Mouse (Mus musculus) right cerebral cortex, postnatal 14 days (tissue): ENCODE data around the gene Dennd2d.
A peak's percentile ranks its signal among the peaks of the same experiment; 100 is the strongest.

Experiments
- DNase-seq: peaks from one replicate; pipeline ENCODE4 v3.0.0; 2022

The Dennd2d gene

DNA sequence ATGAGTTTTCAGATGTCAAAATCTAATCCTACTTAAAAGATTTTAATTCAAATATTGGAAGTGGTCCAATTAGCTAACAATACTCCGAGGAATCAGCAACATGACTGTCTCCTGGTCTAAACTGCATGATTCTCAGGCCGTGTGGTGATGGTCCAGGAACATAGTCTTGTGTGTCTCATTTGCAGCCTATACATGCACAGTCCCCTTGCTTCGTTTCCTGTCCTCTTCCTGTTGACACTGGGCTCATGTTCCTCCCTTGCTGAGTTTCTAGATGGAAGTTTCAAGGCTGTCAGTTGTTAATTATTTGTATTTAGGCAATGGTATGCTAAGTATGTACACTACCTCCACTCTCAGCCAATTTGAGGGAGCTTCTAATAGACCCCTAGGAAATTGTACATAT lies 14.8 kb downstream of the Dennd2d start:
- no peak for DNase-seq

DNA sequence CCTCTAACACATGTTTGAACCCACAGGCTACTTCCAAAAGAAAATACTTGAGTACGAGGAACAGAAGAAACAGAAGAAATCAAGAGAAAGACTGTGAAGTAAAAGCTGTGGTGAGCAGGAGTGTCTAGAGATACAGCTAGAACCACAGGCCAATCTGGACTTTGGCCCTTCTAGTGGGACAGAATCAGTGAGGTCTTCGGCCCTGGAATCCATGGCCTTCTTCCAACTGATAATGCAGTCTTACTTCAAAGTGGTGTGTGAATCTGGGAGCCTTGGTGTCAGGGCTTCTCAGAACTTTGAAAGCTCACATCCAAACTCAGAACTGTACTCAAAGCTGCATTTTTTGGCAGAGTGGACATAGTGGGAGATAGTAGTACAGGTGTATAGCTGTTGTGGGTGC lies 18.3 kb downstream of the Dennd2d start:
- no peak for DNase-seq

DNA sequence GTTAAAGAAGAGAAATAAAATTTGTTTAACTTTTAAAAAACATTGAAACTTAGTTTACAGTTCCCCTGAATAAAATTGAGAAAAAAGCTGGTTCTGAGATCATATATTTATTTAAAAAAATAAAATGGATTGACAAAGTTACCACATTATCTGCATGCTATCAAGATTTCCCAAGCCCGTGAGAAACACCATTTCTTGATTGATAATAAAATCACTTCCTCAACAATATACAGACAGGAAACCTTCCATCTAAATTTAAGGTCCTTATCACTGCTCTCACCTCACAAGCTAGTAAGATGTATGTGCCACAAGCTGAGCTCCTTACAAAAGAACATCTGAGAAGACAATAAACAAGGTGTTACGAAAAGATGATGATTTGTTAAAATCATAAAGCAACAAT lies 20.7 kb downstream of the Dennd2d start:
- DNase-seq = no peak

DNA sequence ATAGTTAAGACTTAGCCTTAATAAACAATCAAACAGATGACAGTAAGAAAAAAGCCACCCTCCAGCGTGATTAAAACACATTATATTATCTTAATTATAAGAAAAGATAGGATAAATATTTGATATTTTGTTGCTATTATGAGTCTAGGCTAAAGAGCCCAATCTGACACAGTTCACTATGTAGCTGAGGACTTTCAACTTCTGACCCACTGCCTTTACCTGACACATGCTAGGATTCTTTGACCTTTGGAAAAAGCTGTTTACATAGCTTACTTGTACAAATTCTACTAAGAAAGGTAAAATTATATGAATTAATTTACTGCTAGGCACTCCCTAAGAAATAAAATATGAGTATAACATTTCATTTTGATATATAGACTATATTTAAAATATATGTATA lies 28.5 kb downstream of the Dennd2d start:
- DNase-seq = no peak

DNA sequence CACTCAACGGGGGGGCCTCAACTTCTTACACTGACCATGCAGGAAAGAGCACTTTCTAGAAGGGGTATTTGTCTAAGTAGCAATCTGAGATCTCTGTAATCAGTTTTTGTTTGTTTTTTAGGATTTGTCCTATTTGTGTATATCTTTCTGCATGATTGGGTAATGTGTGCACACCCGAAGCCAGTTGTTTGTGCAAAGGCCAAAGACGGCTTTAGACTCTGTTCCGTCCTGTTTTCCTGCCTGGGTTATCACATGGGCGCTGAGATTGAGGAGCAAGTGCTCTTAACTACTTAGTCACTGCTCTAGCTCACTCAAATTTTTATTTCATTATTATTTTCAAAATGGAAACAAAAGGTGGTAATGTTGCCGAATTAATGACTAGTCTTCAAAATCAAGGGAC lies 32.8 kb downstream of the Dennd2d start:
- no peak for DNase-seq

DNA sequence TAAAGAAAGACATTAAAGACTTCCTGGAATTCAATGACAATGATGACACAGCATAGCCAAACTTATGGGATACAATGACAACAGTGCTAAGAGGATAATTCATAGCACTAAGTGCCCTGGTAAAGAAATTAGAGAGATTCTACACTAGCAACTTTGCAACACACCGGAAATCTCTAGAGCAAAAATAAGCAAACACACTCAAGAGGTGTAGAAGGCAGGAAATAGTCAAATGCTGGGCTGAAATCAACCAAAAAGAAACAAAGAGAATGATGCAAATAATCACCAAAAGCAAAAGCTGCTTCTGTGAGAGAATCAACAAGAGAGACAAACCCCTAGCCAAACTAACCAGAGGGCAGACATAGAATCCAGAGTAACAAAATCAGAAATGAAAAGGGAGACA lies 40.5 kb downstream of the Dennd2d start:
- DNase-seq = no peak

DNA sequence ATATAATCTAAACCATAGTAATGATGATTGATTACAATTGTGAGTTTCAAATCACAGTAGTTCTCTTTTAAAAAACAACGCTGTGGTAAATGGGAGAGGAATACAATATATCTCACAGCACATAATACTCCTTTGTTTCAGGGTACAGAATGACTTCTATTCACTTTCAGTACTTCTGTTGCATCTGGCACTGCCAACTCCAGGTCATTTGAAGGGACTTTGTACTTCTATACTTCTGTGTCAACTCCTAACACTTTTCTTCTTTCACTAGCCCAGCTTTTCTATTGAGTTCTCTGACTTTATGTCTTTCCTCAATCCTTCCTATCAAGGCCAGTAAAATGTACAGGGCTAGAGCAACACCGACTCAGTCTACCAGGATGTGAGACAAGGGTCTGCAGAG lies 44.2 kb downstream of the Dennd2d start:
- no peak for DNase-seq

DNA sequence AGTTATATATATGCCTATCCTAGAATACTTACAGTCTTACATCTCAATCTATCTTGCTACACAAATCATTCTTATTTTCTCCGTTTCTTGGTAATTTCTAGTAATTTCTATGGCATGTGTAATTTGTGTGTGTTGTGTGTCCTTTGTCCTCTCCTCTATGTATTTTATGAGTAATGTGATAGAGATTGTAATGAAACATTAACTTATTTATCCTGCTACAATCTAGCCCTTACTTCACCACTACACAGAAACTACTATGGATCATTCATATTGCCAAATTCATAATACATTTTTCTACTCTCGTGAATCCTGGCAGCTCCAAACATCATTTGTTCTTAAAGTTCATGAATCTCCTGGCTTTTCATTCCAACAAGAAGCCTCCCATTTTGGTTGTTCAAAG lies 45.8 kb downstream of the Dennd2d start:
- no peak for DNase-seq

DNA sequence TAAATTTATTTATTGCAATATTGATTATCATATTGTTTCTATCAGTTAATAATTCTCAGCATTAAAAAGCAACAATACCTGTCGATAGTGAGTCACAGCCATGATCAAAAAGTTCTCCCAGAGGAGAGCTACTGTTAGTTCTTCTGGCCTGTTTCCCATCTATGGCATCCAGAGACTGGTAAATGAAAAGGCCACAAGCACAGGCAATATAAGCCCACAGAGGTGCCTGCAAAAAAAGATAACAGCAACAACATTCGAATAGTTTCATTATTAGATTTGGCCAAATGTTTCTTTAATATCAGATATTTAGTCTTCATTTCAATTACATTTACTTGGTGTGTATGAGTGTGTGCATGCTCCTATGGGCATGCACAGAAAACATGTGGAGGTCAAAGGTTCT lies 51.1 kb downstream of the Dennd2d start:
- no peak for DNase-seq

DNA sequence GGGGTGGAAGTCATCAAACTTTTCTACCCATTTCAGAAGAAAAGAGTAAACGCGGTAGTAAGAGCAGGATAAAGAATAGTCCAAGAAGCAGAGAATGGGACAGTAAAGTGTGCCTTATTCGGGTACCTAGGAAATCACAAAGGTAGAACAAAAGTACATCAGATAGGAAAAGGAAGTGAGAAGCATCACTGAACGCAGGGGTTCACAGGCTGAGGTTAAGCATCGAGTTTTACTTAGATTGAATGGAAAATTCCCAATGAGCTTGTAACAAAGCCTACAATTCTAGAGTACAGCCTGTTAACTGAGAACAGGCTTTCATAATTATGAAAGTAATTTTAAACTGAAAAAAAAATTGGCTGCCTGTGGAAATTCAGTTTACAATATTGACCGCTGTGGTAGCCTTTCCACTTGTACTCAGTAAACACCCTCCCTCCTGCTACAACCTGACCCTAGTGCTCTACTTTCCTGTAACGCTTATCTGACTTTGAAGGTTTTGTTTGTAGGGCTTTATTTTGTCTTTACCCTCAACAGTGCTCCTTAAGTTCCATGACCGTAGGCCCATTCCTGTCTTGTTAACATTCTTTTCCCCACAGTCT lies 62.6 kb downstream of the Dennd2d start:
- DNase-seq = no peak

DNA sequence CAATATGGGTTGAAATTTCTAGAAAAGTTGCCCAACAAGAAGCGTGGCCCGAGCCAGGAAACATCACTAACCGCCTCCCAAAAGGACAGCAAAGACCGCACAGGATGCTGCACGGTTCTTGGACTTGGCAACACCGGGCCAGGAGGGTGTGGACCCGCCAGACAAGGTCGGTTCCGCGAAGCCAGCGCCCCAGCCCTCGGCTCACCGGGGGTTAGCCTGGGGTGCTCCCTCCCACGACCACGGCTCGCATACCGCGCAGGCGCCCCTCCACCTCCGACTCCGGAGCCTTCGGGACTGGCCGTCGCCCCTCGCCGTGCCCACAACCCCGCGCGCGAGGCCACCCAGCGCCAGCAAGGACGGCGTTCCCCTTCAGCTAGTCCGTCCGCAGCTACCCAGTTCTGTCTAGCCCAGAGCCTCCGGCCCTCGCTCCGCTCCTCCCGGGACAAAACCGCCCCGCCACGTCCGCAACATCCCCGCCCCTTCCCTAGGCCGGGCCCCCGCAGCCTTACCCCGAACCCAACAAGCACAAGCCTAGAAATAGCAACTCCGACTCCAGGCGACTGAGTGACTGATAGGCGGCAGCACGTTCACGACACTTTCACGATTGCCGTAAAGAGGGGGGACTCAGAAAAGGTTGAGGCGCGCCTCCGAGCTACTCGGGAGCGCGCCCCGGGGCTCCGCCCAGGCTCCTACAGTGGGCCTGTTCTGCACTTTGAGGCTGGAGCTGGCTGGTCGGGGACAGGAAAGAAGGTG lies 65.1 kb downstream of the Dennd2d start, which contains the start of the genes Dram2 and Cept1:
Gene Dram2 (plus strand): TSS at position 628 of the 753 bp plus-strand sequence.
Gene Cept1 (minus strand): TSS at position 632 of the 753 bp plus-strand sequence.
- DNase-seq = peak; percentile 92

DNA sequence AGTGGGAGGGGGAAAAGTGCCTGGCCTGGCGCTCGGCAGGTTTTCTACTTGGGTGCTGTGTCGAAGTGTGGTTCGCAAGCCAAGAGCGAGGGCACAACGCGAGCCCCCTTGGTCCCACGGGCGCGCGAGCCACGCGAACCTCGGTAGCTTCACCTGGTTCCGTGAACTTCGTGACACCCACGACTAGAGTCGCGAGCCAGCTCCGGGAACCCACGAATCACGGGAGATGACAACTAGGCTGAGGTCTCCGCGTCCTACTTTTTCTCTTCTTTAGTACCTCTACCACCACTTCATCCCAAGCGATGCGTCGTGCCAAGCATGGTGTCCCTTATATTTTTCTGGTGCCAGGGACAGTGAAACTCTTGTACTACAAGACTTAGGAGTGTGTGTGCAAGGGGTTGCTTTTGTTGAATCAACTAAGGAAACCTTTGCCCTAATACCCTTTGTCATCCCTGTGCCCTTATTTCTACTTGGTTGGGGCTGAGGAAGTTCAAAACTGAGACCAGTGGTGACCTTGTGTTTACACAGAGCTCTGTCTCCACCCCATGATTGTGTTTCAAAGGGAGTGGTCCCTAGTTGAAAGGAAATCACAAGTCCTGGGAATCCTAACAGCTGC lies 65.8 kb downstream of the Dennd2d start:
- DNase-seq = no peak

DNA sequence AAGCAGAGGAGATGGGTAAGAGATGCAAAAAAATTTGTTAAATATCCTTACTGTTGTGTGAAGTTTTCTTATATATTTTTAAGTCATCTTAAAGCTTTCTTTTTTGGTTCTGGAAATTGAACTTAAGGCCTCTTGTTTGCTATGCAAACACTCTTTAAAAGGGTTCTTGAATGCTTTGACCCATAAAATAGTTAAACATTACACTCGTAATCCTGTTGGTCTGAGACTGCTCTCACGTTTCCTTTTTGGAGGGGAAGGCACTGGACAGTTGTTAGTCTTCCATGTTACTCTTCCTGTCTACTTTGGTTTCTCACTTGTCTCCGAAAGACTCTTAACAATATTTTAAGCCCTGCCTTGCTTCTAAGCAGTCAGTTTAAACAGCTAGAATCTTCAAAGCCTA lies 66.8 kb downstream of the Dennd2d start:
- no peak for DNase-seq
